Mouse (Mus musculus) megakaryocyte, embryonic 14.5 days (primary cell): ENCODE measurements around the gene Myl9.

ENCODE experiments used
- FLI1 ChIP-seq: IDR thresholded peaks from 2 replicates; pipeline ENCODE4 v1.6.1; 2012; ENCODE audit warnings: low read length, inconsistent platforms, mixed read lengths
- GATA1 ChIP-seq: IDR thresholded peaks from 3 replicates; pipeline ENCODE4 v1.6.1; 2012; ENCODE audit warnings: mixed read lengths, low read length, inconsistent platforms, borderline replicate concordance

DNA sequence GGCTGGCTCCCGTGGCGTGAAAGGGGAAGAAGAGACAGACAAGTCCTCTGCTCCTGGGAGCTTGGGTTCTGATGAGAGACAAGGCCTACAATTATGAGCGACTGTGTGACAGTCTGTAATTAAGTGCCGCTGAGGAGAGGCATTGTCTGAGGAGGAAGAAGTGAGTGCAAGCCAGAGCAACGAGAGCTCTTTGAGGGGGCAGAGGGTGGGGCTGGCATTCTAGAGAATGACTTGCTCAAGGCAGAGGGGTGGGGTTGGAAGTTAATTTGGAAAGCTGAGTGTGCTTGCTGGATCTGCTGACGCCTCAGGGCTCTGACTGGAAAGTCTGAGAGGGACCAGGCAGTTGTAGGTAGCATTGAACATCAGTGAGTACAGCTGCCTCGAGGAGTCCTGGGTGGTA, 48.9 kb upstream of the Myl9 start:
- TF ChIP-seq GATA1 (no peak), FLI1 (no peak)
